Mouse (Mus musculus): Measurements from ENCODE around the gene Asb15. TPM values are rescaled to one million over a fixed set of nuclear protein-coding genes. Genes with fewer than 3 reads are reported as not detected.

Asb15 gene
- total and polyA plus RNA-seq, 2 experiments from 2014 or later: 0.05 TPM; not detected in 1

- WGBS: 80% methylated on average over 6 of the region's 6 CpGs
- Histone ChIP-seq H3K36me3 (ENCODE audit: insufficient read depth, low read length) (peaks cover 22% of the 10 kb centered on the region), H3K4me1 (ENCODE audit: insufficient read depth, low read length) (no peaks in the 10 kb centered on the region), H3K4me3 (ENCODE audit: low read depth, low read length) (no peak overlapping the region), H3K27ac (ENCODE audit: low read depth, low read length) (no peak overlapping the region), H3K4me2 (ENCODE audit: low read depth, low read length, poor library complexity, severe bottlenecking) (no peak overlapping the region), H3K9ac (replicated peaks; ENCODE audit: low read length, poor library complexity, severe bottlenecking) (no peak overlapping the region), H3K9me3 (ENCODE audit: low read length) (no peaks in the 10 kb centered on the region), H3K27me3 (ENCODE audit: insufficient read depth, low read length) (no peaks in the 10 kb centered on the region)
- ATAC-seq (ENCODE audit: low FRiP score) (no peak), DNase-seq (ENCODE audit: low spot score) (no peak)
- no peak for TF ChIP-seq CTCF (IDR thresholded peaks at IDR 0.05)
Measured at GRCm38 (mm10) chr6:24619285-24620045, 91.5 kb downstream of the Asb15 start.

DNA sequence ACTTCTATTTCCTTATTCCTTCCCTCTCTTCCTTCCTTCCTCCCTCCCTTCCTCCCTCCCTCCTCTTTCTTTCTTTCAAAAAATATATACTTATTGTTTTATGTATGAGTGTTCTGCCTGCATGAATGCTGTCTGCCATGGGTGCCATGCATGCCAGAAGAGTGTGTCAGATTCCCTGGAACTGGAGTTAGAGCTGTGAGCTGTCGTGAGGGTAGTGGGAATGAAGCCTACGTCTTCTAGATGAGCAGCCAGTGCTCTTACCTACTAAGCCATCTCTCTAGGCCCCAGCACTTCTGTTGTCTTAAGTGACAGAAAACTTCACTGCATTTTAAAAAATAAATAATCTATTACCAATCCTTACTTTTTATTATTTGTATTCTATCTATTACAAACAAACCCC is 93.0 kb downstream of the Asb15 start:
- H3K9me3 ChIP-seq (ENCODE audit: low read length): no peaks in the 10 kb centered on the region
- H3K27ac ChIP-seq (ENCODE audit: low read depth, low read length): no peak overlapping the region
- ATAC-seq (ENCODE audit: low FRiP score) (no peak), DNase-seq (ENCODE audit: low spot score) (no peak)
- 86% methylated on average over 2 of the region's 2 CpGs for WGBS
- no peak overlapping the region for H3K9ac ChIP-seq (replicated peaks; ENCODE audit: low read length, poor library complexity, severe bottlenecking)
- peaks cover 20% of the 10 kb centered on the region for H3K36me3 ChIP-seq (ENCODE audit: insufficient read depth, low read length)
- no peak overlapping the region for H3K4me2 ChIP-seq (ENCODE audit: low read depth, low read length, poor library complexity, severe bottlenecking)
- H3K27me3 ChIP-seq (ENCODE audit: insufficient read depth, low read length): no peaks in the 10 kb centered on the region
- no peaks in the 10 kb centered on the region for H3K4me1 ChIP-seq (ENCODE audit: insufficient read depth, low read length)
- no peak overlapping the region for H3K4me3 ChIP-seq (ENCODE audit: low read depth, low read length)
- TF ChIP-seq CTCF (IDR thresholded peaks at IDR 0.05): no peak

DNA sequence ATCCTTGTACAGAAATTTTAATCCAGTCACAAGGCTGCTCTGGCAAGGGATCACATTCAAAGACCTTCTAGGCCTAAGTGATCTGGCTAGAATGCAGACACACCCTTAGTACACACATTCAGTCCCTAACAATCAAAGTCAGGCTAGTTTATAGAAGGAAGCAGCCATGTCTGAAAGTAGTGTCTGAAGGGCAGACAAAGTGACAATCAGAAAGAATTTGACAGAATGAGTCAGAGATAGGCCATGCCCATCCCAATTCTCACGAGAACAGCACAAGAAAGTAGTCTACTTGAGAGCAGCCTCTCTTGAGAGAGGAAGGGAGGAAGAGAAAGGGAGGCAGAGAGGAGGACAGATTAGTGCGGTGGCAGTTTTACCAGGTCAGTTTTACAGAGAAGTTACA is 94.2 kb downstream of the Asb15 start:
- peaks cover 20% of the 10 kb centered on the region for H3K36me3 ChIP-seq (ENCODE audit: insufficient read depth, low read length)
- no peaks in the 10 kb centered on the region for H3K4me1 ChIP-seq (ENCODE audit: insufficient read depth, low read length)
- DNase-seq (ENCODE audit: low spot score) (no peak), ATAC-seq (ENCODE audit: low FRiP score) (no peak)
- TF ChIP-seq CTCF (IDR thresholded peaks at IDR 0.05): no peak
- no peak overlapping the region for H3K4me2 ChIP-seq (ENCODE audit: low read depth, low read length, poor library complexity, severe bottlenecking)
- no peaks in the 10 kb centered on the region for H3K9me3 ChIP-seq (ENCODE audit: low read length)
- no peak overlapping the region for H3K27ac ChIP-seq (ENCODE audit: low read depth, low read length)
- no peaks in the 10 kb centered on the region for H3K27me3 ChIP-seq (ENCODE audit: insufficient read depth, low read length)
- no peak overlapping the region for H3K4me3 ChIP-seq (ENCODE audit: low read depth, low read length)
- no peak overlapping the region for H3K9ac ChIP-seq (replicated peaks; ENCODE audit: low read length, poor library complexity, severe bottlenecking)
- WGBS: 91% methylated on average over 2 of the region's 2 CpGs

Other genes starting within 250 kb of the Asb15 start
- 1.5 and 1.8 TPM in 2 replicates for gene Iqub, start 13.1 kb upstream of the Asb15 start, total RNA-seq (2014; rRNA removed)
- 0.70 and 0.86 TPM in 2 replicates for gene Iqub, start 13.1 kb upstream of the Asb15 start, polyA plus RNA-seq (2015; fragmentation: Nextera tagmentation; extraction: Ambion mirVana)
- 34.2 and 53.8 TPM in 2 replicates for gene Ndufa5, start 131 bp upstream of the Asb15 start, total RNA-seq (2014; rRNA removed)
- gene Ndufa5, start 131 bp upstream of the Asb15 start, polyA plus RNA-seq (2015; fragmentation: Nextera tagmentation; extraction: Ambion mirVana): 533 and 553 TPM in 2 replicates
- gene Lmod2, start 69.6 kb downstream of the Asb15 start, total RNA-seq (2014; rRNA removed): not detected in 2 replicates
- not detected in 2 replicates for gene Lmod2, start 69.6 kb downstream of the Asb15 start, polyA plus RNA-seq (2015; fragmentation: Nextera tagmentation; extraction: Ambion mirVana)
- 21.4 and 26.2 TPM in 2 replicates for gene Wasl, start 136.9 kb downstream of the Asb15 start, total RNA-seq (2014; rRNA removed)
- 46.8 and 55.2 TPM in 2 replicates for gene Wasl, start 136.9 kb downstream of the Asb15 start, polyA plus RNA-seq (2015; fragmentation: Nextera tagmentation; extraction: Ambion mirVana)
- not detected in 2 replicates for gene Hyal6, start 205.1 kb downstream of the Asb15 start, total RNA-seq (2014; rRNA removed)
- not detected in 2 replicates for gene Hyal6, start 205.1 kb downstream of the Asb15 start, polyA plus RNA-seq (2015; fragmentation: Nextera tagmentation; extraction: Ambion mirVana)
- not detected in 2 replicates for gene Hyal4, start 220.2 kb downstream of the Asb15 start, total RNA-seq (2014; rRNA removed)
- not detected in 2 replicates for gene Hyal4, start 220.2 kb downstream of the Asb15 start, polyA plus RNA-seq (2015; fragmentation: Nextera tagmentation; extraction: Ambion mirVana)